Mouse (Mus musculus) MN1 (cell line): Measurements from ENCODE around the gene Hk2.
"Not testable (repeated sequence)": the region's sequence is repeated elsewhere in the genome, so short reads cannot be mapped to it uniquely, and the experiment has no call there.

Experiments
- DNase-seq: peaks from one replicate; pipeline ENCODE4 v3.0.0-alpha.2; 2016; ENCODE audit warnings: low spot score

Hk2 gene

DNA sequence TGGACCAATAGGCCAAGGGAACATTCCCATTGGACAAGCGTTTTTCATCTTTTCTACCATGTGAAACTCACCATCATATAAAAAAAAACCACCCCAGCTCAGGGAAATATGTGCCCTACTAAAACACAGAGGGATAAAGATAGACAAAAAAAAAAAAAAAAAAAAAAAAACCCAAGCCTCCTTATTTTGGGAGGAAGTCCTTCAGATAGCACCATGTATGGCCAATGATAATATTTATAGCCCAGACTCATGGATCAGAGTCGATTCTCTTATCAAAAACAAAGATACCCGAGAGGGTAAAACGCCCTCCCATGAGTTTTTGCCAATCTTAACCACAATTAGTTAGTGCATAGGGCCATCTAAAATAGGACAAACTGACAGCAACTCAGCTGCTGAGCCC is 84.8 kb downstream of the Hk2 start:
- DNase-seq = no peak

- not testable (repeated sequence) for DNase-seq
These were observed 85.7 kb downstream of the Hk2 start for GRCm38 (mm10) chr6:82688586-82688985.

DNA sequence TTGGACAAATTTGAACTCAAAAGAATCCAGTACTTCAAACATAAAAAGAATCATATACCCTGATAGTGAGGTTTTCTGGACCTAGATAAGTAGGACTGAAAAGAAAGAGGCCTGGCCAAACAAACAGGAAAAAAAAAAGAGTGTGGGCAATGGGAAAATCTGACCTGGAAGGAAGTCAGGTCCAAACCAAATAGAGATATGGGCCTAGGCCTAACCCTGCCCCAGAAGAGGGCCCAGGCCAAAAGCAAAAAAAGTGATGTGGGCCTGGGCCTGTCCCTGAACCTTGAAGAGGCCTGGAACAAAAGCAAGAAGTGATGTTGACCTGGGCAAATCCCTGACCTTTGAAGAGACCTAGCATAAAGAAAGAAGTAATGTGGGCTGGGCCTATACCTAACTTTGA is 90.1 kb downstream of the Hk2 start:
- DNase-seq = no peak

- not testable (repeated sequence) for DNase-seq
These were observed 95.0 kb downstream of the Hk2 start for GRCm38 (mm10) chr6:82679286-82679685.

GRCm38 (mm10) chr6:82677629-82678028 is 96.6 kb downstream of the Hk2 start:
- not testable (repeated sequence) for DNase-seq
